Mouse (Mus musculus) forebrain, embryonic 16.5 days (tissue): ENCODE results near the gene Prr22. TPM values are rescaled to one million over a fixed set of nuclear protein-coding genes. Genes with fewer than 3 reads are reported as not detected.
A peak's percentile ranks its signal among the peaks of the same experiment; 100 is the strongest.

Source experiments
- ATAC-seq: fragments of 200-750 bp; cut with Nextera tagmentation; 2 replicates; pipeline ENCODE4 v1.8.0; 2017; ENCODE audit warnings: mild to moderate bottlenecking, moderate library complexity
- H3K27ac ChIP-seq: fragments of 300-500 bp; sonication (generic); 2 replicates; pipeline ENCODE4 v1.5.1; 2014; ENCODE audit warnings: low read length, control low read depth
- H3K27me3 ChIP-seq: fragments of 300-500 bp; sonication (generic); replicated peaks from 2 replicates; pipeline ENCODE4 v1.6.1; 2014; ENCODE audit warnings: low read length; ENCODE audit not compliant: control insufficient read depth, insufficient read depth
- H3K36me3 ChIP-seq: fragments of 300-500 bp; sonication (generic); 2 replicates; pipeline ENCODE4 v1.6.1; 2014; ENCODE audit not compliant: control insufficient read depth, insufficient read depth
- H3K4me1 ChIP-seq: fragments of 300-500 bp; sonication (generic); replicated peaks from 2 replicates; pipeline ENCODE4 v1.6.1; 2014; ENCODE audit warnings: low read length; ENCODE audit not compliant: control insufficient read depth, insufficient read depth
- H3K4me2 ChIP-seq: fragments of 300-500 bp; sonication (generic); 2 replicates; pipeline ENCODE4 v1.6.1; 2014; ENCODE audit warnings: mild to moderate bottlenecking, low read length, control low read depth
- H3K4me3 ChIP-seq: fragments of 300-500 bp; sonication (generic); replicated peaks from 2 replicates; pipeline ENCODE4 v1.5.1; 2014; ENCODE audit warnings: mild to moderate bottlenecking, low read length, control low read depth
- H3K9ac ChIP-seq: fragments of 300-500 bp; sonication (generic); replicated peaks from 2 replicates; pipeline ENCODE4 v1.6.1; 2014; ENCODE audit warnings: low read depth, low read length, control low read depth
- H3K9me3 ChIP-seq: fragments of 300-500 bp; sonication (generic); 2 replicates; pipeline ENCODE4 v1.6.1; 2016; ENCODE audit warnings: low read length; ENCODE audit not compliant: control insufficient read depth
- WGBS: fragments of 180-500 bp; shearing (Covaris S2); extraction: QIAGEN DNeasy Blood & Tissue Kit; methylation state at CpG from one replicate; pipeline ENCODE4 v1.1.7; 2014; 5-methylcytosine and 5-hydroxymethylcytosine counted together
- polyA plus RNA-seq: library from polyadenylated mRNA; unstranded; fragments of >200 nt; fragmentation: Nextera tagmentation; extraction: Ambion mirVana; gene quantifications from 2 replicates; pipeline ENCODE4 v1.2.1, GENCODE M21; 2015

Gene Prr22
- polyA plus RNA-seq, 1 experiment from 2014 or later: 1.0 TPM

GRCm38 (mm10) chr17:56765431-56765830 is 4.6 kb upstream of the Prr22 start:
- peak overlapping the region; percentile 82 for H3K4me2 ChIP-seq
- no peaks in the 10 kb centered on the region for H3K9me3 ChIP-seq
- ATAC-seq: peak; percentile 3
- H3K36me3 ChIP-seq: peaks cover 19% of the 10 kb centered on the region
- peak overlapping the region; percentile 76 for H3K4me3 ChIP-seq
- peak overlapping the region; percentile 96 for H3K27ac ChIP-seq
- H3K27me3 ChIP-seq: no peaks in the 10 kb centered on the region
- 53% methylated on average over 12 of the region's 12 CpGs for WGBS
- H3K4me1 ChIP-seq: peaks cover 26% of the 10 kb centered on the region
- H3K9ac ChIP-seq: peak overlapping the region; percentile 87

GRCm38 (mm10) chr17:56766631-56767405 is 3.2 kb upstream of the Prr22 start:
- Histone ChIP-seq H3K9ac (no peak overlapping the region), H3K4me2 (no peak overlapping the region), H3K4me3 (no peak overlapping the region), H3K27ac (no peak overlapping the region), H3K4me1 (peaks cover 23% of the 10 kb centered on the region), H3K27me3 (no peaks in the 10 kb centered on the region), H3K36me3 (peaks cover 21% of the 10 kb centered on the region), H3K9me3 (no peaks in the 10 kb centered on the region)
- ATAC-seq: no peak
- WGBS: 94% methylated on average over 27 of the region's 27 CpGs

GRCm38 (mm10) chr17:56767531-56768135 is 2.4 kb upstream of the Prr22 start:
- no peak overlapping the region for H3K27ac ChIP-seq
- no peaks in the 10 kb centered on the region for H3K27me3 ChIP-seq
- H3K4me2 ChIP-seq: no peak overlapping the region
- WGBS: 97% methylated on average over 29 of the region's 29 CpGs
- H3K4me3 ChIP-seq: no peak overlapping the region
- no peaks in the 10 kb centered on the region for H3K9me3 ChIP-seq
- H3K36me3 ChIP-seq: peaks cover 21% of the 10 kb centered on the region
- peaks cover 17% of the 10 kb centered on the region for H3K4me1 ChIP-seq
- ATAC-seq: no peak
- no peak overlapping the region for H3K9ac ChIP-seq

GRCm38 (mm10) chr17:56768941-56769340 is 1.1 kb upstream of the Prr22 start:
- peaks cover 21% of the 10 kb centered on the region for H3K36me3 ChIP-seq
- no peaks in the 10 kb centered on the region for H3K9me3 ChIP-seq
- H3K4me2 ChIP-seq: no peak overlapping the region
- H3K27me3 ChIP-seq: no peaks in the 10 kb centered on the region
- H3K4me1 ChIP-seq: peaks cover 10% of the 10 kb centered on the region
- H3K27ac ChIP-seq: no peak overlapping the region
- H3K9ac ChIP-seq: no peak overlapping the region
- WGBS: 94% methylated on average over 11 of the region's 11 CpGs
- no peak overlapping the region for H3K4me3 ChIP-seq
- no peak for ATAC-seq

GRCm38 (mm10) chr17:56777568-56777967 is 7.5 kb downstream of the Prr22 start:
- no peak overlapping the region for H3K9ac ChIP-seq
- H3K4me2 ChIP-seq: no peak overlapping the region
- ATAC-seq: no peak
- 92% methylated on average over 11 of the region's 11 CpGs for WGBS
- no peak overlapping the region for H3K27ac ChIP-seq
- no peaks in the 10 kb centered on the region for H3K27me3 ChIP-seq
- no peaks in the 10 kb centered on the region for H3K4me1 ChIP-seq
- no peaks in the 10 kb centered on the region for H3K9me3 ChIP-seq
- no peak overlapping the region for H3K4me3 ChIP-seq
- H3K36me3 ChIP-seq: no peaks in the 10 kb centered on the region

- no peak for ATAC-seq
- Histone ChIP-seq H3K4me1 (no peaks in the 10 kb centered on the region), H3K4me2 (no peak overlapping the region), H3K36me3 (no peaks in the 10 kb centered on the region), H3K27ac (no peak overlapping the region), H3K4me3 (no peak overlapping the region), H3K27me3 (no peaks in the 10 kb centered on the region), H3K9me3 (no peaks in the 10 kb centered on the region), H3K9ac (no peak overlapping the region)
- WGBS: 29% methylated on average over 3 of the region's 3 CpGs
These were observed 8.8 kb downstream of the Prr22 start for GRCm38 (mm10) chr17:56778779-56779362.

- H3K27me3 ChIP-seq: no peaks in the 10 kb centered on the region
- H3K4me3 ChIP-seq: no peak overlapping the region
- no peak overlapping the region for H3K9ac ChIP-seq
- no peaks in the 10 kb centered on the region for H3K36me3 ChIP-seq
- no peak overlapping the region for H3K27ac ChIP-seq
- ATAC-seq: no peak
- no peak overlapping the region for H3K4me2 ChIP-seq
- H3K4me1 ChIP-seq: no peaks in the 10 kb centered on the region
- WGBS: 90% methylated on average over 13 of the region's 13 CpGs
- no peaks in the 10 kb centered on the region for H3K9me3 ChIP-seq
These were observed 10.4 kb downstream of the Prr22 start for GRCm38 (mm10) chr17:56780291-56780978.

GRCm38 (mm10) chr17:56788886-56789285 is 18.8 kb downstream of the Prr22 start:
- no peaks in the 10 kb centered on the region for H3K36me3 ChIP-seq
- H3K9me3 ChIP-seq: no peaks in the 10 kb centered on the region
- H3K4me3 ChIP-seq: no peak overlapping the region
- no peaks in the 10 kb centered on the region for H3K27me3 ChIP-seq
- no peaks in the 10 kb centered on the region for H3K4me1 ChIP-seq
- 80% methylated on average over 3 of the region's 3 CpGs for whole genome bisulfite sequencing
- no peak overlapping the region for H3K9ac ChIP-seq
- H3K27ac ChIP-seq: no peak overlapping the region
- no peak for ATAC-seq
- H3K4me2 ChIP-seq: no peak overlapping the region

GRCm38 (mm10) chr17:56789286-56789685 is 19.2 kb downstream of the Prr22 start:
- Histone ChIP-seq H3K4me3 (no peak overlapping the region), H3K9ac (no peak overlapping the region), H3K36me3 (no peaks in the 10 kb centered on the region), H3K4me1 (no peaks in the 10 kb centered on the region), H3K27me3 (no peaks in the 10 kb centered on the region), H3K9me3 (no peaks in the 10 kb centered on the region), H3K27ac (no peak overlapping the region), H3K4me2 (no peak overlapping the region)
- 86% methylated on average over 6 of the region's 6 CpGs for WGBS
- ATAC-seq: no peak
